Mouse (Mus musculus): ENCODE results near the gene Dlk2. TPM values are rescaled to one million over a fixed set of nuclear protein-coding genes. Genes with fewer than 3 reads are reported as not detected.
A peak's percentile ranks its signal among the peaks of the same experiment; 100 is the strongest.

The Dlk2 gene
- total RNA-seq, 1 experiment from 2014 or later: 0.23 TPM

GRCm38 (mm10) chr17:46310515-46310914 lies 13.3 kb downstream of the Dlk2 start:
- no peak for ATAC-seq (replicated peaks; ENCODE audit: low read depth, poor library complexity, severe bottlenecking)

GRCm38 (mm10) chr17:46313135-46313715 lies 16.0 kb downstream of the Dlk2 start:
- ATAC-seq (replicated peaks; ENCODE audit: low read depth, poor library complexity, severe bottlenecking): no peak

- no peak for ATAC-seq (replicated peaks; ENCODE audit: low read depth, poor library complexity, severe bottlenecking)
These were observed 18.6 kb downstream of the Dlk2 start for GRCm38 (mm10) chr17:46315813-46316212.

GRCm38 (mm10) chr17:46320492-46320891 lies 23.3 kb downstream of the Dlk2 start:
- ATAC-seq (replicated peaks; ENCODE audit: low read depth, poor library complexity, severe bottlenecking): no peak

GRCm38 (mm10) chr17:46322046-46322823 lies 25.0 kb downstream of the Dlk2 start:
- ATAC-seq (replicated peaks; ENCODE audit: low read depth, poor library complexity, severe bottlenecking): no peak

GRCm38 (mm10) chr17:46327413-46327905 lies 30.2 kb downstream of the Dlk2 start:
- ATAC-seq (replicated peaks; ENCODE audit: low read depth, poor library complexity, severe bottlenecking): no peak

- ATAC-seq (replicated peaks; ENCODE audit: low read depth, poor library complexity, severe bottlenecking): peak; percentile 98
These were observed 30.8 kb downstream of the Dlk2 start, which contains the start of gene Abcc10 for GRCm38 (mm10) chr17:46327906-46328534. Gene Abcc10, minus strand, starts transcription at chr17:46328352.

- ATAC-seq (replicated peaks; ENCODE audit: low read depth, poor library complexity, severe bottlenecking): no peak
These were observed 31.5 kb downstream of the Dlk2 start for GRCm38 (mm10) chr17:46328723-46329122.

- 0 out of 2 replicates have a peak, but pooled peaks have one; percentile 34 for ATAC-seq (replicated peaks; ENCODE audit: low read depth, poor library complexity, severe bottlenecking)
These were observed 39.3 kb downstream of the Dlk2 start for GRCm38 (mm10) chr17:46336475-46336874.

- peak; percentile 83 for ATAC-seq (replicated peaks; ENCODE audit: low read depth, poor library complexity, severe bottlenecking)
These were observed 44.0 kb downstream of the Dlk2 start for GRCm38 (mm10) chr17:46341208-46341607.

GRCm38 (mm10) chr17:46351026-46351700 lies 53.9 kb downstream of the Dlk2 start:
- ATAC-seq (replicated peaks; ENCODE audit: low read depth, poor library complexity, severe bottlenecking): no peak

Other genes with a start within 250 kb of the Dlk2 start
- 41.5 and 50.5 TPM in 2 replicates for gene Mrps18a, start 186.4 kb upstream of the Dlk2 start, total RNA-seq (2017)
- 1.3 TPM in 1 of 2 replicates, not detected in the other for gene Rsph9, start 153.2 kb upstream of the Dlk2 start, total RNA-seq (2017)
- gene Mad2l1bp, start 143.9 kb upstream of the Dlk2 start, total RNA-seq (2017): 3.8 and 12.1 TPM in 2 replicates
- gene Gtpbp2, start 136.4 kb upstream of the Dlk2 start, total RNA-seq (2017): 26.1 and 31.0 TPM in 2 replicates
- 19.1 and 27.4 TPM in 2 replicates for gene Polh, start 94.8 kb upstream of the Dlk2 start, total RNA-seq (2017)
- gene Xpo5, start 94.6 kb upstream of the Dlk2 start, total RNA-seq (2017): 60.6 and 67.8 TPM in 2 replicates
- gene Polr1c, start 49.4 kb upstream of the Dlk2 start, total RNA-seq (2017): 50.0 and 55.6 TPM in 2 replicates
- gene Yipf3, start 49.3 kb upstream of the Dlk2 start, total RNA-seq (2017): 26.5 and 32.6 TPM in 2 replicates
- not detected in 2 replicates for gene Lrrc73, start 43.9 kb upstream of the Dlk2 start, total RNA-seq (2017)
- 11.3 and 14.6 TPM in 2 replicates for gene Tjap1, start 14.4 kb upstream of the Dlk2 start, total RNA-seq (2017)
- 0.63 and 5.3 TPM in 2 replicates for gene Abcc10, start 30.9 kb downstream of the Dlk2 start, total RNA-seq (2017)
- 19.5 and 55.4 TPM in 2 replicates for gene Zfp318, start 86.3 kb downstream of the Dlk2 start, total RNA-seq (2017)
- not detected in 2 replicates for gene Crip3, start 131.5 kb downstream of the Dlk2 start, total RNA-seq (2017)
- not detected in 2 replicates for gene Slc22a7, start 141.0 kb downstream of the Dlk2 start, total RNA-seq (2017)
- gene Ttbk1, start 190.3 kb downstream of the Dlk2 start, total RNA-seq (2017): not detected in 2 replicates
- gene Dnph1, start 199.3 kb downstream of the Dlk2 start, total RNA-seq (2017): 13.3 and 14.5 TPM in 2 replicates
- 17.3 and 21.2 TPM in 2 replicates for gene Cul9, start 249.0 kb downstream of the Dlk2 start, total RNA-seq (2017)

All from common myeloid progenitor, adult 5-6 weeks (primary cell).